Mouse (Mus musculus) embryonic facial prominence, embryonic 12.5 days (tissue): ENCODE measurements around the gene 4921536K21Rik. TPM values are rescaled to one million over a fixed set of nuclear protein-coding genes. Genes with fewer than 3 reads are reported as not detected.
A peak's percentile ranks its signal among the peaks of the same experiment; 100 is the strongest.

ENCODE experiments used
- ATAC-seq: fragments of 200-750 bp; cut with Nextera tagmentation; 2 replicates; pipeline ENCODE4 v1.8.0; 2017; ENCODE audit not compliant: insufficient number of reproducible peaks, insufficient read depth, low FRiP score, low TSS enrichment
- H3K27ac ChIP-seq: fragments of 300-500 bp; sonication (generic); 2 replicates; pipeline ENCODE4 v1.5.1; 2016; ENCODE audit warnings: mild to moderate bottlenecking
- H3K27me3 ChIP-seq: fragments of 300-500 bp; sonication (generic); 2 replicates; pipeline ENCODE4 v1.6.1; 2016; ENCODE audit warnings: mild to moderate bottlenecking, moderate library complexity
- H3K36me3 ChIP-seq: fragments of 300-500 bp; sonication (generic); 2 replicates; pipeline ENCODE4 v1.6.1; 2016; ENCODE audit warnings: mild to moderate bottlenecking
- H3K4me1 ChIP-seq: fragments of 300-500 bp; sonication (generic); 2 replicates; pipeline ENCODE4 v1.6.1; 2016
- H3K4me2 ChIP-seq: fragments of 300-500 bp; sonication (generic); replicated peaks from 2 replicates; pipeline ENCODE4 v1.6.1; 2016; ENCODE audit warnings: mild to moderate bottlenecking, moderate library complexity
- H3K4me3 ChIP-seq: fragments of 300-500 bp; sonication (generic); 2 replicates; pipeline ENCODE4 v1.5.1; 2016; ENCODE audit warnings: mild to moderate bottlenecking
- H3K9ac ChIP-seq: fragments of 300-500 bp; sonication (generic); 2 replicates; pipeline ENCODE4 v1.6.1; 2016; ENCODE audit warnings: mild to moderate bottlenecking, moderate library complexity
- H3K9me3 ChIP-seq: fragments of 300-500 bp; sonication (generic); 2 replicates; pipeline ENCODE4 v1.6.1; 2016; ENCODE audit warnings: mild to moderate bottlenecking, moderate library complexity
- WGBS: fragments of 180-500 bp; shearing (Covaris S2); methylation state at CpG from one replicate; pipeline ENCODE4 v1.1.7; 2016; 5-methylcytosine and 5-hydroxymethylcytosine counted together
- polyA plus RNA-seq: library from polyadenylated mRNA; unstranded; fragments of >200 nt; fragmentation: Nextera tagmentation; extraction: Ambion mirVana; gene quantifications from 2 replicates; pipeline ENCODE4 v1.2.1, GENCODE M21; 2016

4921536K21Rik gene
- polyA plus RNA-seq, 1 experiment from 2014 or later, result 0.14 TPM

DNA sequence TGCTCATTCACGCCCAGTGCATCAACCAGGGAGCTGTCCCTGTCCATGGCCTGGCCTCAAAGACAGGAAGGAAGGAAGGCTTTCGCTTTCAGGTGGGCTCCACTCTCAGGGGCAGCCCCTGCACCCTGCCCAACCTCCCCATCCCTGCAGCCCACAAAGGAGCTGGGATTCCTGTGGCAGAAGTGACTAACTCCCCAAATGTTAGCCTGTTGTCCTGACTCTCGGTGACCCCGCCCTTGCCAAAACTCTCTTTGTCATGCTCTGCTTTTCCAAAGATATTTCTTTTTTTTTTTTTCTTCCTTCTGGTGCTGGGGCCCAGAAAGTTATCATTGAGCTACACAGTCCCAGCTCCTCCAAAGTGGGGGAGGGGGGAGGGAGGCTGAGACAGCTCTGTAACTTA is 14.3 kb upstream of the 4921536K21Rik start:
- Histone ChIP-seq H3K36me3 (no peaks in the 10 kb centered on the region), H3K4me3 (no peak overlapping the region), H3K4me2 (no peak overlapping the region), H3K9ac (no peak overlapping the region), H3K27me3 (peaks cover 21% of the 10 kb centered on the region), H3K9me3 (no peaks in the 10 kb centered on the region), H3K4me1 (peaks cover 24% of the 10 kb centered on the region), H3K27ac (no peak overlapping the region)
- ATAC-seq, result no peak
- WGBS, result 92% methylated on average over 4 of the region's 4 CpGs

DNA sequence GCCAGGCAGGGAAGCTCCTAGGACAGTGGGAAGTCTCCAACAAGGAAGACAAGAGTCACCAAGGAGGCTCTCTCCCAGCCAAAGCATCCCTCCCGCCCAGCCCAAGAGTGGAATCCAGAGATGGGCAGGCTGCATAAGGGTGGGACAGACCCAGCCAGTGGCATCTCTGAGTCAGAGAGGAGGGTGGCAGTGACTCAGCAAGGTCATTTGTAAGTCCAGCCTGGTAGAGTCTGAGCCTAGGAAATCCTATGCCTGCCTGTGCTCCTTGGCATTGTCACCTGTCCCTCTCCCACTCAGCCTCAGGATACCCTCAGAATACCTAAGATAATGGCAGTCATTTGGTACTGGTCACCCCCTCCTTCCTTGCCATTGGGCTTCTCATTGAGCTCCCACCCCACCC is 10.5 kb upstream of the 4921536K21Rik start:
- WGBS, result 91% methylated on average over 1 of the region's 1 CpGs
- no peak for ATAC-seq
- no peaks in the 10 kb centered on the region for H3K9me3 ChIP-seq

DNA sequence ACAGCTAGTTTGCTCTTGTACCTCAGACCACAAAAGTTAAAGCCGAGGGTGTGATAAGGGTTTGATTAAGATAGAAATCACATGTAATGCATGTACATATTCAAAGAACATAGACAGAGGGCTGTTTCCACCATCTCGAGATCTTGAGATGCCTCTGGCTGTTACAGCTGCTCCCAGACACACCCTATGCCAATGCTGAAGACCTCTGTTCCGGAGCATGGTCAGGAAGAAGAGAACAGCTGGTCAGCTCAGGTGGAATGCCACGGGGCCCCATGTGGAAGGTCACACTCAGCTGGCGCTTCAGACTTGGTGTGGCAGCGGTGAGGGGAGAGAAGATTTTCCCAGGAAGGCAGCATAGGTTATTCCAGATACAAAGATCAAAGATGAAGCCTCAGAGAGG is 9.8 kb upstream of the 4921536K21Rik start:
- Histone ChIP-seq H3K36me3 (no peaks in the 10 kb centered on the region), H3K9me3 (no peaks in the 10 kb centered on the region), H3K27me3 (no peaks in the 10 kb centered on the region), H3K4me1 (0 out of 2 replicates have a peak, but pooled peaks cover 4% of the 10 kb centered on the region), H3K9ac (no peak overlapping the region), H3K4me3 (no peak overlapping the region), H3K27ac (no peak overlapping the region), H3K4me2 (no peak overlapping the region)
- no peak for ATAC-seq
- WGBS, result 90% methylated on average over 6 of the region's 6 CpGs

More for the DNA sequence above, 10.5 kb upstream of the 4921536K21Rik start:
- no peak overlapping the region for H3K4me3 ChIP-seq
- no peak overlapping the region for H3K27ac ChIP-seq
- no peak overlapping the region for H3K4me2 ChIP-seq
- 0 out of 2 replicates have a peak, but pooled peaks cover 4% of the 10 kb centered on the region for H3K4me1 ChIP-seq
- no peaks in the 10 kb centered on the region for H3K36me3 ChIP-seq
- no peak overlapping the region for H3K9ac ChIP-seq
- H3K27me3 ChIP-seq, result no peaks in the 10 kb centered on the region

DNA sequence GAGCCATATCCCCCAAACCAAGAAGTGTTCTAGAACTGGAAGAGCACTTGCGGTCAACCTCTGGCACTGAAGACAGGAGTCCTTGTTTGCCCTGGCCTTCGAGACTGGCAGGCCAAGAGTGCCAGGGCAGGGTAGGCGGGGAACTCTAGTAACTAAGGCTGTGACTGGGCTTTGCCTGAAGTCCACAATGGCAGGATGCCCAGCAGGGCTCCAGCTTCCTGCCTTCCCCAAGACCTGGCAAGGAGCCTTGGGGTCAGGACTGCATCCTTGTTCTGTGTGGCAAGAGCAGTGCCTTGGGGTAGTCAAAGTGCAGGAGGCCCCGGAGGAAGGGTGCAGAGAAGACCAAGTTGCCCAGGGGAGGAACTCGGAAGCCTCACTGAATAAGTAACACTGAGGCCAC is 8.1 kb upstream of the 4921536K21Rik start:
- H3K27me3 ChIP-seq, result no peaks in the 10 kb centered on the region
- H3K4me2 ChIP-seq, result no peak overlapping the region
- 76% methylated on average over 5 of the region's 5 CpGs for WGBS
- no peak overlapping the region for H3K9ac ChIP-seq
- no peak overlapping the region for H3K27ac ChIP-seq
- no peak overlapping the region for H3K4me3 ChIP-seq
- no peaks in the 10 kb centered on the region for H3K9me3 ChIP-seq
- H3K36me3 ChIP-seq, result peaks cover 8% of the 10 kb centered on the region; the same call in 1 of the 2 replicates
- ATAC-seq, result no peak
- no peaks in the 10 kb centered on the region for H3K4me1 ChIP-seq

DNA sequence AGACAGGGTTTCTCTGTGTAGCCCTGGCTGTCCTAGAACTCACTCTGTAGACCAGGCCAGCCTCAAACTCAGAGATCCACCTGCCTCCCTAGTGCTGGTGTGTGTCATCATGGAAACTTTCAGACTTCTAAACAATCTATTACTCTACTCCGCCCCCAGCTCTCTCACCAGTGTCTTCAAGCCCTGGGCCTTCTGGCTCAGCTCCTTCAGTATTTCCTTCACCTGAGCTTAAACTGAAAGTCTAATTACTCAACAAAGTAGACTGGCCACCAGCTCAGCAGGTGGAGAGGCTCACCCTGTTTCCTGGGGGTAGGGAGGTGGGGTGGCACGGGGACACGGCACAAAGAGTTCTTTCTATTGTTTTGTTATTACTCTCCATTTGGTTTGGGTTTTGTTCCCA is 7.6 kb upstream of the 4921536K21Rik start:
- no peaks in the 10 kb centered on the region for H3K4me1 ChIP-seq
- 93% methylated on average over 3 of the region's 3 CpGs for WGBS
- H3K4me2 ChIP-seq, result no peak overlapping the region
- H3K27ac ChIP-seq, result no peak overlapping the region
- H3K9ac ChIP-seq, result no peak overlapping the region
- no peaks in the 10 kb centered on the region for H3K27me3 ChIP-seq
- no peak for ATAC-seq
- H3K4me3 ChIP-seq, result no peak overlapping the region
- peaks cover 11% of the 10 kb centered on the region; the same call in 1 of the 2 replicates for H3K36me3 ChIP-seq
- H3K9me3 ChIP-seq, result no peaks in the 10 kb centered on the region

DNA sequence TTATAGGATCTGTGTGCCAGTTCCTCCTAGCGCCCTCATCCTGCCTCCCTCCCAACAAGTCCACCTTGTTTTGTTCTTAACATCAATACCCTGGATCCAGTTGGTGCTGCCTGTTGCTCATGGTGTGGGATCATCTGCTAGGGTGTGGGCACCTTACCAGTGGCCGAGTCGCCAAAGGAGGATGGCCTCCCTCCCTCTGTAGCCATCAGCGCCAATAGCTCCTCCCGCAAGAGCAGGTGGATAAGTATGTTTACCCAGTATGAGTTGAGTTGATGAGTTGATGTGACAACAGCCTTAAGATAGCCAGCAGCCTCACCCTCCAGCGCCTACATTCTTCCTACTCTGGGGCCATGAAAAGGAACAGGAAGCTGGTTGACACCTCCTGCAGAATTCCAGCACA is 5.4 kb upstream of the 4921536K21Rik start:
- WGBS, result 85% methylated on average over 6 of the region's 6 CpGs
- H3K36me3 ChIP-seq, result peaks cover 15% of the 10 kb centered on the region
- no peak overlapping the region for H3K4me3 ChIP-seq
- no peaks in the 10 kb centered on the region for H3K9me3 ChIP-seq
- no peak overlapping the region for H3K4me2 ChIP-seq
- no peak overlapping the region for H3K9ac ChIP-seq
- H3K27ac ChIP-seq, result no peak overlapping the region
- no peaks in the 10 kb centered on the region for H3K27me3 ChIP-seq
- no peaks in the 10 kb centered on the region for H3K4me1 ChIP-seq
- ATAC-seq, result no peak

DNA sequence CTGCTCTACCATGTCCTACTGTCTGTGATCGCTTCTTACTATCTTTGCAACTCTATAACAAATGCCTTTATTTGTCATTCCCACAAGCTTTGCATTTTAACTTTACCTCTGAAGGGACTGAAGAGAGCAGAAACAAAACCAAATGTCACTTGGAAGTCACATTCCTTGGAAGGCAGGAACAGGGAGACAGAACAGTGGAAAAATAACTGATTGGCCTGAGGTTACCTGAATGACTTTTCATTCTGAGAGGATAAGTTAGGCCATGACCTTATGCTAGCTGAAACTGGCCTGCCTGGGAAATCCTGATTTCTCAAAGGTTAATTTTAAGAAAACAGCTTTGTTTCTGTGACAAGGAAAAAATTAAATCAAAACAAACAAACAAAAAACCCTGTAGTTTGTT is 1.0 kb upstream of the 4921536K21Rik start:
- no peak overlapping the region for H3K4me3 ChIP-seq
- no peak overlapping the region for H3K27ac ChIP-seq
- H3K36me3 ChIP-seq, result peaks cover 15% of the 10 kb centered on the region
- H3K9me3 ChIP-seq, result no peaks in the 10 kb centered on the region
- H3K9ac ChIP-seq, result no peak overlapping the region
- H3K4me1 ChIP-seq, result no peaks in the 10 kb centered on the region
- no peaks in the 10 kb centered on the region for H3K27me3 ChIP-seq
- H3K4me2 ChIP-seq, result peak overlapping the region; percentile 69; the same call in 1 of the 2 replicates
- ATAC-seq, result no peak
- WGBS, result 100% methylated on average over 1 of the region's 1 CpGs

DNA sequence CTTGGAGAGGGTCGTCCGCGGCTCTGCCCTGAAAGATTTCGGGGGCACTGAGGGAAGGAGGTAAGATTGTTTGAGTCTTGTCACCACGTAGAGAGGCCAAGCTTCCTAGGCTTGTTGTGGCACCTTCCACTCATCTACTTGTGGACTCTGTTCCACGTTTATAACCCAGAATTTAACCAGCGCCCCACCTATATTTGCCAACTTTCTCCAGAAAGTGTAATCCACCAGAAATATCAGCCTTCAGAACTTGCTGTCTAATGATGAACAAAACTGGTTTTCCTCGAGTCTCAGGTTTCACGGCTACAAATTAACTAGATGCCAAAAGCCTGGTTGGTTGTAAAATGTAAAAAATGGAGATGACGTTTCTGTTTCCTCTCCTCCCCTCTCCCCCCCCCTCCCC is 560 bp upstream of the 4921536K21Rik start:
- peak overlapping the region; percentile 44 for H3K9ac ChIP-seq
- WGBS, result 3% methylated on average over 10 of the region's 10 CpGs
- no peaks in the 10 kb centered on the region for H3K4me1 ChIP-seq
- H3K4me2 ChIP-seq, result peak overlapping the region; percentile 69
- H3K27me3 ChIP-seq, result no peaks in the 10 kb centered on the region
- no peak for ATAC-seq
- H3K4me3 ChIP-seq, result peak overlapping the region; percentile 52
- no peaks in the 10 kb centered on the region for H3K9me3 ChIP-seq
- peak overlapping the region; percentile 54 for H3K27ac ChIP-seq
- H3K36me3 ChIP-seq, result peaks cover 15% of the 10 kb centered on the region

DNA sequence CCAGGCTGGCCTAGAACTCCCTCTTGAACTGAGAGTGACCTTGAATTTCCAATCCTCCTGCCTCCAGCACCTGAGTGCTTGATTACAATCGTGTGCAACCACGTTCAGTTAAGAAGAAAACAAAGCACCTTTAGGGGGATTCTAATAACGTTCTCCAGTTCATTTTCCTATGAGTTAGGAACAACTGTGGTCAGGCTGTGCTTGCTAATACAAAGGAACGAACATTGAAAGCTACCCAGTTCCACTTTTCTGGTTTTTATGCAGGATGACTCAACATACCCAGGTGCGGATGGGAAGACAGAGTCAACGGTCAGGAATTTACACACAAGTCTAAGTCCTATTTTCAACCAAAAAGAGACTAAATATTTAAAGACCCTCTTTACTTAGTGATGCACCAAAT is 928 bp downstream of the 4921536K21Rik start:
- no peak for ATAC-seq
- H3K27ac ChIP-seq, result no peak overlapping the region

DNA sequence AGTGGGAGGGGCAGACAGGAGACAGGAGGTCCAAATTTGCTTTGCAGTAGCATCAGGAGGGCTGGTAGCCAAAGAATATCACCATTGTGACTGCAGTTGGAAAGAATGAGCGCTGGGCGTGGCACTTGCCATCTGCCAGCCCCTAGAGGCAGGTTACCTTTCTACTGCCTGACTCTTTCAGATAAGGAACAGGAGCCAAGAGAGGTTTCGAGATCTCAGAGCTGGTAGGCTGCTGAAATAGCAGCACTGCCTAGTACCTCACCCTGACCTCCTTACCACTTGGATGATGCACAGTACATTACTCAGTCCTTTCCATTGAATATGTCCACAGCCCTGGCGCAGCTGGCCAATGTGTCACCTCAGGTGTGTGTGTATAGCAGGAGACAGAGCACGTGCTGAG is 7.6 kb downstream of the 4921536K21Rik start:
- ATAC-seq, result no peak
- H3K4me3 ChIP-seq, result no peak overlapping the region
- WGBS, result 83% methylated on average over 5 of the region's 5 CpGs

More for the DNA sequence above, 928 bp downstream of the 4921536K21Rik start:
- no peak overlapping the region for H3K9ac ChIP-seq
- peaks cover 12% of the 10 kb centered on the region for H3K36me3 ChIP-seq
- H3K4me1 ChIP-seq, result no peaks in the 10 kb centered on the region
- H3K9me3 ChIP-seq, result no peaks in the 10 kb centered on the region
- H3K4me3 ChIP-seq, result no peak overlapping the region
- H3K27me3 ChIP-seq, result no peaks in the 10 kb centered on the region
- H3K4me2 ChIP-seq, result peak overlapping the region; percentile 69; the same call in 1 of the 2 replicates
- WGBS, result 78% methylated on average over 6 of the region's 6 CpGs

DNA sequence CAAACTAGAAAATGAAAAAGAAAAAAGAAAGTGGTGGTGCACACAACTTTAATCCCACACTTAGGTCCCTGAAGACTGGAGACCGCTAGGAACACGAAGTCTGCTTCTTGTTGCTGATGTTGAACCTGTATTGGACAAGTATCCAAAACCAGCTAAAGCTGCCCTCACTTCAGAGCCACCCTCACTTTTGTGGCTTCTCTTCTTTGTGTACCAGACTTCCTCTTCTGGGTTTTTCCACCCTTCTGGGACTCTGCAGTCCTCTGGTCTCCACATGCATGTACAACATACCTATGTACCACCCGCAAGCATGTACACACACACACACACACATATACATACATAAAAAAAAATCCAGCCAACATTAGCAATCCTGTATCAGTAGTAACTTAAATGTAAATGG is 11.2 kb downstream of the 4921536K21Rik start:
- H3K9ac ChIP-seq, result no peak overlapping the region
- H3K27me3 ChIP-seq, result no peaks in the 10 kb centered on the region
- no peak overlapping the region for H3K27ac ChIP-seq
- H3K4me1 ChIP-seq, result no peaks in the 10 kb centered on the region; the same call in 1 of the 2 replicates
- no peak overlapping the region for H3K4me3 ChIP-seq
- WGBS, result 85% methylated on average over 3 of the region's 3 CpGs
- no peak overlapping the region for H3K4me2 ChIP-seq
- no peak for ATAC-seq
- no peaks in the 10 kb centered on the region for H3K9me3 ChIP-seq
- no peaks in the 10 kb centered on the region for H3K36me3 ChIP-seq

More for the DNA sequence above, 7.6 kb downstream of the 4921536K21Rik start:
- Histone ChIP-seq H3K4me2 (no peak overlapping the region), H3K27me3 (no peaks in the 10 kb centered on the region), H3K27ac (no peak overlapping the region), H3K36me3 (no peaks in the 10 kb centered on the region), H3K9me3 (no peaks in the 10 kb centered on the region), H3K4me1 (no peaks in the 10 kb centered on the region; the same call in 1 of the 2 replicates), H3K9ac (no peak overlapping the region)

DNA sequence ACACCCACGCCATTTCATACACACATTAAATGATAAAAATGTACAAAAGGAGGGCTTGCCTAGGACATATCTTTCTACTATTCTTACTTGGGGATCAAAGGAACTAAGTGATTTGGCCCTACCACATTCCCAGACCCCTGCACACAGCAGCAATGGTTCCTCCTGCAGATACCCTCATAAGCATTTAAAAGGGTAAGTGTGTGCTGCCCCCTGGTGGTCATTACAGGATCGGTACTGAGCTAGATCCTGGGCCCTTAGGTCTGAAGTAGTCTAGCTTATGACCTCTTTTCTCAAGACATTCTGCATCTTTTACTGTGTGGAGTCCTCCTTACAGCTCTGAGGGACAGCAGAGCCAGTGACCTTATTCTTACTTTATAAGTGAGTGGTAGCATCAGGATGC is 15.1 kb downstream of the 4921536K21Rik start:
- no peak for ATAC-seq
- no peaks in the 10 kb centered on the region for H3K36me3 ChIP-seq
- H3K27ac ChIP-seq, result no peak overlapping the region
- H3K4me1 ChIP-seq, result no peaks in the 10 kb centered on the region; the same call in 1 of the 2 replicates
- H3K4me2 ChIP-seq, result no peak overlapping the region
- no peaks in the 10 kb centered on the region for H3K27me3 ChIP-seq
- no peak overlapping the region for H3K9ac ChIP-seq
- no peak overlapping the region for H3K4me3 ChIP-seq
- WGBS, result 33% methylated on average over 2 of the region's 2 CpGs
- no peaks in the 10 kb centered on the region for H3K9me3 ChIP-seq

DNA sequence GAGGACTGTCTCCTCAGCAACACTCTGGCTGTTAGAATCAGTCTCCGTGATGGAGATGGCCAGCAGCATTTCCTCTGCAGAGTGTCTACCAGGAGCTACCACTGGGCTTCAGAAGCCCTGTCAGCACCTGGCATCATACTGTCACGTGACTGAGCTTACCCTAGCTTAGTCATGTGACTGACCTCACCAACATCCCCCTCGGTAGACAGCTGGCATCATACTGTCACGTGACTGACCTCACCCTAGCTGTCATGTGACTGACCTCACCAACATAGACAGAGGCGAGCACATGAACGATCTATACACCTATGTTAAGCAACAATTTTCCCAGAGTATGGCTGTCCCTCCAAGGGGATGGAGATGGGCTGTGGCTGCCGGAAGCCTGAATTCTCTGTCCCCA is 16.2 kb downstream of the 4921536K21Rik start:
- no peak overlapping the region for H3K4me3 ChIP-seq
- no peak overlapping the region for H3K27ac ChIP-seq
- WGBS, result 77% methylated on average over 7 of the region's 7 CpGs
- no peak overlapping the region for H3K4me2 ChIP-seq
- no peaks in the 10 kb centered on the region for H3K4me1 ChIP-seq
- no peaks in the 10 kb centered on the region for H3K27me3 ChIP-seq
- H3K9me3 ChIP-seq, result no peaks in the 10 kb centered on the region
- no peaks in the 10 kb centered on the region for H3K36me3 ChIP-seq
- H3K9ac ChIP-seq, result no peak overlapping the region
- ATAC-seq, result no peak
